Mouse (Mus musculus): Measurements from ENCODE around the gene Trdmt1. TPM values are rescaled to one million over a fixed set of nuclear protein-coding genes. Genes with fewer than 3 reads are reported as not detected.

Trdmt1 gene
- polyA plus RNA-seq, 1 experiment from 2014 or later = 11.8 TPM

DNA sequence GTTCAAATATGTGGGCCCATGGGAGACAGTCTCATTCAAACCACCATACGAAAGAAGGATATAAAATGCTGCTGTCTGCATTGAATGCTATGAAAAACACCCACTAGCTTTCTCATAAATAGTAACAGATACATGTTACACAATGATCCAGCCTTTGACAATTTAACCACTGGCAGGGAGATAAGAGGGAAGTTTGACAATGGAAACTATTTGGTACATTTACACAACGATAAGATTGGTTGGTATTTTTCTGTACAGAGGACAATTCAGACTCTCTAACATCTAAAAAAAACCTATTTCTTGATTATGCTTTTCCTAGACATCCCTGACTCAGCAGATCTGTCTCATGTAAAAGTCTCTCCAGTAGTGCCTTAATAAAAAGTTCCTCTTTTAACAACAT is 48.4 kb downstream of the Trdmt1 start:
- no peaks in the 10 kb centered on the region for H3K27me3 ChIP-seq (ENCODE audit: control insufficient read depth, insufficient read depth, low read length)
- no peak overlapping the region for H3K27ac ChIP-seq (replicated peaks in 1 of 2; ENCODE audit: control insufficient read depth in 1 of 2, insufficient read depth in 1 of 2, low read depth in 2 of 2, low read length in 2 of 2)
- no peak for ATAC-seq (ENCODE audit: insufficient number of reproducible peaks, insufficient read depth, low FRiP score, low read depth)
- no peak overlapping the region for H3K4me2 ChIP-seq (ENCODE audit: low read length)
- H3K36me3 ChIP-seq (ENCODE audit: control insufficient read depth, insufficient read depth, low read length) = no peaks in the 10 kb centered on the region
- peaks cover 0 to 6% of the 10 kb centered on the region in 2 experiments; a peak in 2 of 4 replicates for H3K4me1 ChIP-seq (ENCODE audit: control insufficient read depth in 2 of 2, insufficient read depth in 2 of 2, low read length in 2 of 2)
- H3K4me3 ChIP-seq (ENCODE audit: control insufficient read depth in 1 of 2, insufficient read depth in 1 of 2, low read depth in 1 of 2, low read length in 2 of 2) = no peak overlapping the region
- WGBS = 24% methylated on average over 2 of the region's 2 CpGs
- no peaks in the 10 kb centered on the region for H3K9me3 ChIP-seq (ENCODE audit: control insufficient read depth, low read length)
- H3K9ac ChIP-seq (ENCODE audit: low read length) = no peak overlapping the region

DNA sequence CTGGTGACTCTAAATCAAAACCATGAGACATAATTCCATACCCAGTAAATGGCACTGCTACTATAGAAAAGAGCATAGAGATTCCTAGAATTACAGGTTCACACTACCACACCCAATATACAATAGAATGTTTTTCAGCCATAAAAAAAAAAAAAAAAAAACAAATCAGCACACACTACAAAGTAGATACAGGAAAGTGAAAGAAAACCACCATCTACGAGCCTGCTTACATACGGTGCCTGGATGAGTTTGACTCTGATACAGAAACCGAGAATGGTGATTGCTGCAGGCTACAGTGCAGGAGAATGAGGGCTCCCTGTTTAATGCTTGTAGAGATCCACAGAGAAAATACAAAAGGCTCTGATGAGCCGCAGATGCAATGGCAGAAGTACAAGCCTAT is 51.5 kb downstream of the Trdmt1 start:
- Histone ChIP-seq H3K4me2 (ENCODE audit: low read length) (no peak overlapping the region), H3K9ac (ENCODE audit: low read length) (no peak overlapping the region), H3K9me3 (ENCODE audit: control insufficient read depth, low read length) (no peaks in the 10 kb centered on the region), H3K36me3 (ENCODE audit: control insufficient read depth, insufficient read depth, low read length) (no peaks in the 10 kb centered on the region), H3K27me3 (ENCODE audit: control insufficient read depth, insufficient read depth, low read length) (no peaks in the 10 kb centered on the region), H3K4me3 (ENCODE audit: control insufficient read depth in 1 of 2, insufficient read depth in 1 of 2, low read depth in 1 of 2, low read length in 2 of 2) (no peak overlapping the region), H3K27ac (replicated peaks in 1 of 2; ENCODE audit: control insufficient read depth in 1 of 2, insufficient read depth in 1 of 2, low read depth in 2 of 2, low read length in 2 of 2) (no peak overlapping the region), H3K4me1 (ENCODE audit: control insufficient read depth in 2 of 2, insufficient read depth in 2 of 2, low read length in 2 of 2) (peaks cover 0 to 6% of the 10 kb centered on the region in 2 experiments; a peak in 2 of 4 replicates)
- ATAC-seq (ENCODE audit: insufficient number of reproducible peaks, insufficient read depth, low FRiP score, low read depth) = no peak
- whole genome bisulfite sequencing = 76% methylated on average over 4 of the region's 4 CpGs

DNA sequence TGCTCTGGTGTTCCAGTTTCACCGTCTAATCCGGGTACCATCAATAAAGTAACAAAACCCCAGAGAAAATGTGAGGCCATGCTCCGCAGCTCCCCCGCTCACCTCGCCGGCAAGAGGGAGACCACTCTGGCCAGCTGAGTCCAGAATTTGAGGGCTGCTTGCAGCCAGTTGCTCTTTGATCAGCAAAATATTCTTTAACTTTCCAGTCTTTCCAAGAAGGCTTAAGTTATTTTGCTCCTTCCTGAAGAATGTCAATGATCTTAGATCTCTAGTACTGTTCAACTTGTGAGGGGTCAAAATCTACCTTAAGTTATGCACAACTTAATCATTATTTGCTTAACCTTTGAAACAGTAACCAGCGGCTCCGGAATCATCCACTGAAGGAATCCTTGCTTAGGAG is 52.7 kb downstream of the Trdmt1 start, which contains the start of gene Cubn:
Gene Cubn (minus strand): TSS at position 80 of the 400 bp plus-strand sequence.
- no peaks in the 10 kb centered on the region for H3K36me3 ChIP-seq (ENCODE audit: control insufficient read depth, insufficient read depth, low read length)
- no peak within 1 kb of the TSS for H3K4me2 ChIP-seq (ENCODE audit: low read length)
- WGBS = 68% methylated on average over 8 of the region's 8 CpGs
- ATAC-seq (ENCODE audit: insufficient number of reproducible peaks, insufficient read depth, low FRiP score, low read depth) = no peak
- no peaks in the 10 kb centered on the region for H3K27me3 ChIP-seq (ENCODE audit: control insufficient read depth, insufficient read depth, low read length)
- peaks cover 0 to 6% of the 10 kb centered on the region in 2 experiments; a peak in 1 of 4 replicates for H3K4me1 ChIP-seq (ENCODE audit: control insufficient read depth in 2 of 2, insufficient read depth in 2 of 2, low read length in 2 of 2)
- no peak within 1 kb of the TSS for H3K9ac ChIP-seq (ENCODE audit: low read length)
- no peak within 1 kb of the TSS for H3K4me3 ChIP-seq (ENCODE audit: control insufficient read depth in 1 of 2, insufficient read depth in 1 of 2, low read depth in 1 of 2, low read length in 2 of 2)
- no peak within 1 kb of the TSS for H3K27ac ChIP-seq (replicated peaks in 1 of 2; ENCODE audit: control insufficient read depth in 1 of 2, insufficient read depth in 1 of 2, low read depth in 2 of 2, low read length in 2 of 2)
- no peaks in the 10 kb centered on the region for H3K9me3 ChIP-seq (ENCODE audit: control insufficient read depth, low read length)

DNA sequence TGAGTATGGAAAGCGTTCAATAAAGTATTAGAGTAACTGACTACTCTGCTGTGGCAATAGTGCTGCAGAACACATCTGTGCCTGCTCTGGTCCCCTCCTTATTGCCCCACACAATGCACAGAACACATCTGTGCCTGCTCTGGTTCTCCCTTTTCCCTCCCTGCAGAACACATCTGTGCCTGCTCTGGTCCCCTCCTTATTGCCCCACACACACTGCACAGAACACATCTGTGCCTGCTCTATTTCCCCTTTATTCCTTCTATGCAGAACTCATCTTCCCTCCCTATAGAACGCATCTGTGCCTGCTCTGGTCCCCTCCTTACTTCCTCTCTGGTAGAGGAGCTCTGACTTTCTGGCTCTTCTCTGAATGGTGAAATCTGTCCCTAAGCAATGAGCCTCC is 54.0 kb downstream of the Trdmt1 start:
- H3K4me3 ChIP-seq (ENCODE audit: control insufficient read depth in 1 of 2, insufficient read depth in 1 of 2, low read depth in 1 of 2, low read length in 2 of 2) = no peak overlapping the region
- no peaks in the 10 kb centered on the region for H3K4me1 ChIP-seq (ENCODE audit: control insufficient read depth in 2 of 2, insufficient read depth in 2 of 2, low read length in 2 of 2)
- 81% methylated on average over 2 of the region's 2 CpGs for WGBS
- no peak overlapping the region for H3K27ac ChIP-seq (replicated peaks in 1 of 2; ENCODE audit: control insufficient read depth in 1 of 2, insufficient read depth in 1 of 2, low read depth in 2 of 2, low read length in 2 of 2)
- H3K9me3 ChIP-seq (ENCODE audit: control insufficient read depth, low read length) = no peaks in the 10 kb centered on the region
- H3K4me2 ChIP-seq (ENCODE audit: low read length) = no peak overlapping the region
- no peaks in the 10 kb centered on the region for H3K36me3 ChIP-seq (ENCODE audit: control insufficient read depth, insufficient read depth, low read length)
- no peaks in the 10 kb centered on the region for H3K27me3 ChIP-seq (ENCODE audit: control insufficient read depth, insufficient read depth, low read length)
- no peak for ATAC-seq (ENCODE audit: insufficient number of reproducible peaks, insufficient read depth, low FRiP score, low read depth)
- no peak overlapping the region for H3K9ac ChIP-seq (ENCODE audit: low read length)

DNA sequence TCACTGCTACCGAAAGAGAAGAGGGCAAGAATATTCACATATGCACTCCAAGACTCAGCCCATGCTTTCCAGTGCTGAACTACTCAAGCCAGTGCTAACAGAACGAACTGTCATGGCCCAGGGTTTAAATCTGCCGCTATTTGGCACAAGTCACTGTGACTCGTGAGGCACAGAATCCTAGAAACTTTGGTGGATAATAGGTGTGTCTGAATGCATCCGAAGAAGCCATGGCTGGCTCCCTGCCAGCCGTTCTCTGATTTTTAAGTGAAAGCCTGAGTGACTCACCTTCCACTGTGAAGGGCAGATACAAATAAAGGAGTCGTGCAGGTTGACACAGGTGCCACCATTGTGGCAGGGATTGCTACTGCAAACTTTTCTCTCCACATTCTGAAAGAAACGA is 58.0 kb downstream of the Trdmt1 start:
- H3K9me3 ChIP-seq (ENCODE audit: control insufficient read depth, low read length) = peaks cover 3% of the 10 kb centered on the region; the same call in 1 of the 2 replicates
- no peak overlapping the region for H3K9ac ChIP-seq (ENCODE audit: low read length)
- H3K36me3 ChIP-seq (ENCODE audit: control insufficient read depth, insufficient read depth, low read length) = no peaks in the 10 kb centered on the region
- H3K27me3 ChIP-seq (ENCODE audit: control insufficient read depth, insufficient read depth, low read length) = no peaks in the 10 kb centered on the region
- no peak overlapping the region for H3K4me2 ChIP-seq (ENCODE audit: low read length)
- H3K4me3 ChIP-seq (ENCODE audit: control insufficient read depth in 1 of 2, insufficient read depth in 1 of 2, low read depth in 1 of 2, low read length in 2 of 2) = no peak overlapping the region
- 0 out of 4 replicates have a peak, but pooled peaks cover 0 to 2% of the 10 kb centered on the region in 2 experiments for H3K4me1 ChIP-seq (ENCODE audit: control insufficient read depth in 2 of 2, insufficient read depth in 2 of 2, low read length in 2 of 2)
- no peak overlapping the region for H3K27ac ChIP-seq (replicated peaks in 1 of 2; ENCODE audit: control insufficient read depth in 1 of 2, insufficient read depth in 1 of 2, low read depth in 2 of 2, low read length in 2 of 2)
- ATAC-seq (ENCODE audit: insufficient number of reproducible peaks, insufficient read depth, low FRiP score, low read depth) = no peak
- WGBS = 70% methylated on average over 8 of the region's 8 CpGs

DNA sequence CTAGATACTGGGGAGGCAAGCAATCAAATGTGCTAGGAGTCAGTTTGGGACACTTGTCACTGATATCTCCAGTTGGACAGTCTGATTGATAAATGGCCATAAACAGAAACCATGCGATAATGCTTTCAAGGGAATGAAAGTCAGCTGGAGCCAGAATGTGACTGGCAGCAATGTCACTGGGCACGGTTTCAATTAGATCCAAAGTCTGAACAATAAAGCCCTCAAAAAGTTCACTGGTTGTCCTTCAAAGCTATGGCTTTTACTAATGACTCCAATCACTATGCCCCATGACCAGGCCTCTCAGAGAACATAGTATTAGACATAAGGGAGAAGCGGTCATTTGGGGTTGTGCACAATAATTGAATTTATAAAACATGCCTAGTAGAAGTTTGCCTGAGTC is 59.9 kb downstream of the Trdmt1 start:
- no peak overlapping the region for H3K9ac ChIP-seq (ENCODE audit: low read length)
- H3K4me3 ChIP-seq (ENCODE audit: control insufficient read depth in 1 of 2, insufficient read depth in 1 of 2, low read depth in 1 of 2, low read length in 2 of 2) = no peak overlapping the region
- ATAC-seq (ENCODE audit: insufficient number of reproducible peaks, insufficient read depth, low FRiP score, low read depth) = no peak
- H3K9me3 ChIP-seq (ENCODE audit: control insufficient read depth, low read length) = peaks cover 3% of the 10 kb centered on the region; the same call in 1 of the 2 replicates
- no peaks in the 10 kb centered on the region for H3K27me3 ChIP-seq (ENCODE audit: control insufficient read depth, insufficient read depth, low read length)
- 0 out of 4 replicates have a peak, but pooled peaks cover 0 to 2% of the 10 kb centered on the region in 2 experiments for H3K4me1 ChIP-seq (ENCODE audit: control insufficient read depth in 2 of 2, insufficient read depth in 2 of 2, low read length in 2 of 2)
- WGBS = 69% methylated on average over 3 of the region's 3 CpGs
- no peak overlapping the region for H3K27ac ChIP-seq (replicated peaks in 1 of 2; ENCODE audit: control insufficient read depth in 1 of 2, insufficient read depth in 1 of 2, low read depth in 2 of 2, low read length in 2 of 2)
- H3K36me3 ChIP-seq (ENCODE audit: control insufficient read depth, insufficient read depth, low read length) = no peaks in the 10 kb centered on the region
- no peak overlapping the region for H3K4me2 ChIP-seq (ENCODE audit: low read length)

DNA sequence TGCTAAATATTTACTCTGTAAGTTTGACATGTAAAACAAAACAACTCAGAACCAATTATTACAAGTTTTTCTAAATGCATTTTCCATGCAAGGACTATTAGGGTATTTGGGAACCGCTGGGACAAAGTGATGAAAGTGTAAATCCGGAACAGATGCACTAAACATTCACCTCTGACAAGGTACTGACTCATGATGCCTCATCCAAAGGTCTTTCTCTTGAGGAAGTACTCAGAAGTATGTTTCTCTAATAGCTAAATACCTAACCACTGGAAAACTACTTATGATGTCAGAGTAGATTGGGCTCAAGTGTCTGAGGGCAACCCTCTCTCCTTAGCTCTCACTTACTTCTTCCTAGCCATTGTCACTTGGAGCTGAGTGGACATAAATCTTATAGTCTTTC is 63.7 kb downstream of the Trdmt1 start:
- WGBS = 81% methylated on average over 2 of the region's 2 CpGs
- ATAC-seq (ENCODE audit: insufficient number of reproducible peaks, insufficient read depth, low FRiP score, low read depth) = no peak

DNA sequence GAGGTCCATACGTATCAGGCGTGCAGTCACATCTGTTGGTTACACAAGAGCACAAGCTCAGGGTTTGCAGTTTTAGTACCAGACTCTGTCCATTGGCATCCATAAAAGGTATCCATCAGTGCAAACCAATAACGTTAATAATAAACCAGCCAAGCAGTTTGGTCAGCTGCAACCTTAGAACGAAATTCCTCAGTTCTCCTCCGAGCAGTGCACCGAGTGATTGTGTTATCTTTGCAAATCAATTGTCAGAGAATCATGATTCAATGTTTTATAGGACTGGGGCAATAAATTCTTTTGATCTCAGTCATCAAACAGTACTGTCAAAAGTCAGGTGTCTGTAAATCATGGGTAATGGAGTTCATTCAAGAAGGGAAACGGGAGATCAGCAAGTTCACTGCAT is 65.3 kb downstream of the Trdmt1 start:
- Histone ChIP-seq H3K9me3 (ENCODE audit: control insufficient read depth, low read length) (peaks cover 3% of the 10 kb centered on the region; the same call in 1 of the 2 replicates), H3K36me3 (ENCODE audit: control insufficient read depth, insufficient read depth, low read length) (no peaks in the 10 kb centered on the region), H3K4me1 (ENCODE audit: control insufficient read depth in 2 of 2, insufficient read depth in 2 of 2, low read length in 2 of 2) (no peaks in the 10 kb centered on the region), H3K4me3 (ENCODE audit: control insufficient read depth in 1 of 2, insufficient read depth in 1 of 2, low read depth in 1 of 2, low read length in 2 of 2) (no peak overlapping the region), H3K9ac (ENCODE audit: low read length) (no peak overlapping the region), H3K4me2 (ENCODE audit: low read length) (no peak overlapping the region), H3K27me3 (ENCODE audit: control insufficient read depth, insufficient read depth, low read length) (no peaks in the 10 kb centered on the region), H3K27ac (replicated peaks in 1 of 2; ENCODE audit: control insufficient read depth in 1 of 2, insufficient read depth in 1 of 2, low read depth in 2 of 2, low read length in 2 of 2) (no peak overlapping the region)
- no peak for ATAC-seq (ENCODE audit: insufficient number of reproducible peaks, insufficient read depth, low FRiP score, low read depth)
- 88% methylated on average over 7 of the region's 7 CpGs for WGBS

More for the DNA sequence above, 63.7 kb downstream of the Trdmt1 start:
- no peaks in the 10 kb centered on the region for H3K27me3 ChIP-seq (ENCODE audit: control insufficient read depth, insufficient read depth, low read length)
- H3K4me1 ChIP-seq (ENCODE audit: control insufficient read depth in 2 of 2, insufficient read depth in 2 of 2, low read length in 2 of 2) = 0 out of 4 replicates have a peak, but pooled peaks cover 0 to 2% of the 10 kb centered on the region in 2 experiments
- H3K27ac ChIP-seq (replicated peaks in 1 of 2; ENCODE audit: control insufficient read depth in 1 of 2, insufficient read depth in 1 of 2, low read depth in 2 of 2, low read length in 2 of 2) = no peak overlapping the region
- no peaks in the 10 kb centered on the region for H3K36me3 ChIP-seq (ENCODE audit: control insufficient read depth, insufficient read depth, low read length)
- H3K9me3 ChIP-seq (ENCODE audit: control insufficient read depth, low read length) = peaks cover 3% of the 10 kb centered on the region; the same call in 1 of the 2 replicates
- no peak overlapping the region for H3K9ac ChIP-seq (ENCODE audit: low read length)
- H3K4me2 ChIP-seq (ENCODE audit: low read length) = no peak overlapping the region
- H3K4me3 ChIP-seq (ENCODE audit: control insufficient read depth in 1 of 2, insufficient read depth in 1 of 2, low read depth in 1 of 2, low read length in 2 of 2) = no peak overlapping the region

All from heart, embryonic 14.5 days (tissue).